Mouse (Mus musculus): ENCODE measurements around the gene Ski. TPM values are rescaled to one million over a fixed set of nuclear protein-coding genes. Genes with fewer than 3 reads are reported as not detected.
A peak's percentile ranks its signal among the peaks of the same experiment; 100 is the strongest.

The Ski gene
- polyA plus RNA-seq, 1 experiment: 32.2 TPM

DNA sequence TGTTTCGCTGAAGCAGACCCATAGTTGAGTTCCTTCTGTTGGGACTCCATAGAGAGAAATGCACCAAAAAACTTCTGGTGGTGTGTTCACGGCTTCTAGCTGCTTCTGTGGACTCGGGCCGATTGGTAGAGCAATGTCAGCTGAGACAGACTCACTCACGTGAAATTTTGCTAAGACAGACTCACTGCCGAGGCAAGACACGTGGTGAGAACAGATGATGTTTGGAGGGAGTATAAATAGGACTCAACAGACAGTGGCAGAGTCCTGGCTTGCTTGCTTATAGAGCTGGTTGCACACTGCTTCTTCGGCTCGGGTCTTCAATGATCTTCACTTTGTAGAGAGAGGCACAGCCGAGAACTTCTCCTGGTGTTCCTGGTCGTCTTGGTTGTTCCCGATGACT lies 20.8 kb upstream of the Ski start:
- H3K36me3 ChIP-seq (ENCODE audit: control insufficient read depth, insufficient read depth, low read length): no peaks in the 10 kb centered on the region
- no peak overlapping the region for H3K4me3 ChIP-seq (ENCODE audit: extremely low read depth, insufficient read depth, insufficient read length)
- no peaks in the 10 kb centered on the region for H3K4me1 ChIP-seq (ENCODE audit: control insufficient read depth, insufficient read depth, insufficient read length)
- TF ChIP-seq POLR2A (IDR thresholded peaks at IDR 0.05; ENCODE audit: low read depth, low read length): no peak
- TF ChIP-seq CTCF (IDR thresholded peaks at IDR 0.05; ENCODE audit: extremely low read depth, insufficient read depth, insufficient read length, insufficient replicate concordance): no peak
- no peak overlapping the region for H3K27ac ChIP-seq (ENCODE audit: insufficient read depth, low read length)
- no peaks in the 10 kb centered on the region for H3K27me3 ChIP-seq (ENCODE audit: control insufficient read depth, insufficient read depth, low read length)
- no peak for DNase-seq (ENCODE audit: low read depth in 1 of 2, low spot score in 2 of 2)
- 82% methylated on average over 12 of the region's 12 CpGs for WGBS

DNA sequence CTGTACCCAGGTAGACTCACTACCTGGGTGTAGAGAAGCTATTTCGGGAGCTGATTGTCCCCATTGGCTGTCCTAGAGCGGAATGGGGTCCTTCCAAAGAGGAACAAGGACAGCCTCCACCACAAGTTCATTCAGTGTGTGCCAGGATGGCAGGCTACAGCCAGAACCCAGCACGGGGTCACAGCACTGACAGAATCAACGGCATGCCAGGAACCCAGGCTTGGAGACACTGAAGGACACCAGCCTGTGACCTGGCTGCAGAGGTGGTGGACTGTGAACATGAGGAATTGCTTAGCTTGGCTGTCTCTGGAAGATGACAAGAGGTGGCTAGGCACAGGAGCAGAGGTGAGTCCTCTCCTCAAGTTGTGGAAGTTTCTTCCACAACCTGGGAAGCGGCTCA lies 19.9 kb upstream of the Ski start:
- WGBS: 92% methylated on average over 5 of the region's 5 CpGs
- TF ChIP-seq CTCF (IDR thresholded peaks at IDR 0.05; ENCODE audit: extremely low read depth, insufficient read depth, insufficient read length, insufficient replicate concordance) (no peak), POLR2A (IDR thresholded peaks at IDR 0.05; ENCODE audit: low read depth, low read length) (no peak)
- H3K4me3 ChIP-seq (ENCODE audit: extremely low read depth, insufficient read depth, insufficient read length): no peak overlapping the region
- no peaks in the 10 kb centered on the region for H3K27me3 ChIP-seq (ENCODE audit: control insufficient read depth, insufficient read depth, low read length)
- peaks cover 8% of the 10 kb centered on the region; the same call in 1 of the 2 replicates for H3K4me1 ChIP-seq (ENCODE audit: control insufficient read depth, insufficient read depth, insufficient read length)
- no peak overlapping the region for H3K27ac ChIP-seq (ENCODE audit: insufficient read depth, low read length)
- no peaks in the 10 kb centered on the region for H3K36me3 ChIP-seq (ENCODE audit: control insufficient read depth, insufficient read depth, low read length)
- no peak for DNase-seq (ENCODE audit: low read depth in 1 of 2, low spot score in 2 of 2)

- no peaks in the 10 kb centered on the region for H3K36me3 ChIP-seq (ENCODE audit: control insufficient read depth, insufficient read depth, low read length)
- no peak for DNase-seq (ENCODE audit: low read depth in 1 of 2, low spot score in 2 of 2)
- 96% methylated on average over 9 of the region's 9 CpGs for WGBS
Measured at GRCm38 (mm10) chr4:155241789-155242188, 19.4 kb upstream of the Ski start.

DNA sequence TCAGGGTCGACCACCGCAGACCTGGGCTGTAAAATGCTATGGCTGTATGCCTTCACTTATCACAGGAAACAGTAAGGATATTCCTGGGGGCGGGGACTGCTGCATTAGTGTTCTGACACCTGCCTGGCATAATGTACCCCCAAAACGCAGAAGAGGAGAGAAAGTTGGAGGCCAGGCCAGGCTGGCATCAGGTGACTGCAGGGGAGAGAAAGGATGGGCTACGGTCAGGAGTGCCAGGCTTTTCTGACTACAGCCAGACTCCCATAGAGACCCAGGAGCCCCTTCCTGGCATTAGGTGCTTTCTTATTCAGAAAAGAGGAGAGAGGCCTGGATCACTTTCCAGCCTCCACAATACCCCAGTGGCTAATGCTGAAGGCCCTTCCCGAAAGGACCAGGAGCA lies 17.1 kb upstream of the Ski start:
- Histone ChIP-seq H3K4me1 (ENCODE audit: control insufficient read depth, insufficient read depth, insufficient read length) (peaks cover 27% of the 10 kb centered on the region), H3K4me3 (ENCODE audit: extremely low read depth, insufficient read depth, insufficient read length) (no peak overlapping the region), H3K36me3 (ENCODE audit: control insufficient read depth, insufficient read depth, low read length) (no peaks in the 10 kb centered on the region), H3K27me3 (ENCODE audit: control insufficient read depth, insufficient read depth, low read length) (no peaks in the 10 kb centered on the region), H3K27ac (ENCODE audit: insufficient read depth, low read length) (no peak overlapping the region)
- TF ChIP-seq CTCF (IDR thresholded peaks at IDR 0.05; ENCODE audit: extremely low read depth, insufficient read depth, insufficient read length, insufficient replicate concordance): no peak
- no peak for TF ChIP-seq POLR2A (IDR thresholded peaks at IDR 0.05; ENCODE audit: low read depth, low read length)
- 59% methylated on average over 6 of the region's 6 CpGs for WGBS
- no peak for DNase-seq (ENCODE audit: low read depth in 1 of 2, low spot score in 2 of 2)

More at GRCm38 (mm10) chr4:155241789-155242188, 19.4 kb upstream of the Ski start:
- Histone ChIP-seq H3K4me3 (ENCODE audit: extremely low read depth, insufficient read depth, insufficient read length) (no peak overlapping the region), H3K27me3 (ENCODE audit: control insufficient read depth, insufficient read depth, low read length) (no peaks in the 10 kb centered on the region), H3K4me1 (ENCODE audit: control insufficient read depth, insufficient read depth, insufficient read length) (peaks cover 11% of the 10 kb centered on the region; the same call in 1 of the 2 replicates), H3K27ac (ENCODE audit: insufficient read depth, low read length) (no peak overlapping the region)
- TF ChIP-seq POLR2A (IDR thresholded peaks at IDR 0.05; ENCODE audit: low read depth, low read length): no peak
- no peak for TF ChIP-seq CTCF (IDR thresholded peaks at IDR 0.05; ENCODE audit: extremely low read depth, insufficient read depth, insufficient read length, insufficient replicate concordance)

DNA sequence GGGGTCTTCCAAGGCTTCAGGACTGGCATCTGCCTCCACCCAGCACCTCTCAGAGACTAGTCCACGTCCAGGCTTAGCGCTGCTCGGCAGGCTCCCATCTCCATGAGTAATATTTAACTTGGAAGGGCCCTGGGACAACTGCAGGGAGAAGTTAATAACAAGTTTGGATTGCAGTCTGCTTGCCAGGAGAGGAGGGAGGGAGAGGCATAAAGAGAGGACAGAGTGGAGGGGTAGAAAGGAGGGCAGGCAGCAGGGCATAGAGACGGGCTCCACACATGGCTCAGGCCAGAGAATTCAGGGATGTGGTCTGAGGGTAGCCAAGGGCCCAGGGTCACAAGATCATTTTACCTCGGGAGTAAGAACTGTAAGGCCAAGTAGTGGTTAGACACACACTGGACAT lies 15.9 kb upstream of the Ski start:
- 79% methylated on average over 5 of the region's 5 CpGs for WGBS
- DNase-seq (ENCODE audit: low read depth in 1 of 2, low spot score in 2 of 2): no peak
- no peak overlapping the region for H3K27ac ChIP-seq (ENCODE audit: insufficient read depth, low read length)

DNA sequence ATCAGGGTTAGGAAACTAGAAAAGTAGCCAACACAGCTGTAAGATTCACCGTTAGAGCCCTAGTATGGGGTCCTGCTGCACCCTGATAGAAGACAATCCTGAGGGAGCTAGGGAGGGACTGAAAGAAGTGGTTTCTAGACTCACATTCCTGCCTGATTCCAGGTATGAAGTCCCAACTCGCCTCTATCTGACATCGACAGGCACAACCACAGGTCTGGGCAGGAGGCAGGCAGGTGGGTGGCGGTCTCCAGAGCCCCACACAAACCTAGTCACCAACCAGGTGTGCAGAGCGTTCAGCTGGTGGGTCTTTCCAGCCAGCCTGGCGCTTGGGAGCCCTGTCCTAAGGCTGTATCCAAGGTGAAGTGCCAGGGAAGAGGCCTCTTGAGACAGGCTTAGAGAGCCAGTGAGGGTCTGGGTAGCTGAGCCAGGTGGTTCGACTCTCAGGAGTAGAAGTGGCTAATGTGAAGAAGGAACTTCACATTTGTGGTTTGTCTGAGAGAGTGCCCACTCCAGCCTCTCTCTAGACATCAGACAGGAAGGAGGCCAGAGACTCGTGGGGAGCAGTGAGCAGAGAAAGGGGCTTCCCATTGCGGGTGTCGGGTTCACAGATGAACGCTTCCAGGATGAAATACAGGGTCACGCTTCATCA lies 14.5 kb upstream of the Ski start:
- H3K27me3 ChIP-seq (ENCODE audit: control insufficient read depth, insufficient read depth, low read length): no peaks in the 10 kb centered on the region
- no peaks in the 10 kb centered on the region for H3K36me3 ChIP-seq (ENCODE audit: control insufficient read depth, insufficient read depth, low read length)
- peaks cover 36% of the 10 kb centered on the region for H3K4me1 ChIP-seq (ENCODE audit: control insufficient read depth, insufficient read depth, insufficient read length)
- DNase-seq (ENCODE audit: low read depth in 1 of 2, low spot score in 2 of 2): peak; percentile 65
- TF ChIP-seq POLR2A (IDR thresholded peaks at IDR 0.05; ENCODE audit: low read depth, low read length): no peak
- TF ChIP-seq CTCF (IDR thresholded peaks at IDR 0.05; ENCODE audit: extremely low read depth, insufficient read depth, insufficient read length, insufficient replicate concordance): no peak
- 37% methylated on average over 12 of the region's 12 CpGs for WGBS
- H3K4me3 ChIP-seq (ENCODE audit: extremely low read depth, insufficient read depth, insufficient read length): no peak overlapping the region
- no peak overlapping the region for H3K27ac ChIP-seq (ENCODE audit: insufficient read depth, low read length)

More for the DNA sequence above, 15.9 kb upstream of the Ski start:
- Histone ChIP-seq H3K4me3 (ENCODE audit: extremely low read depth, insufficient read depth, insufficient read length) (no peak overlapping the region), H3K36me3 (ENCODE audit: control insufficient read depth, insufficient read depth, low read length) (no peaks in the 10 kb centered on the region), H3K4me1 (ENCODE audit: control insufficient read depth, insufficient read depth, insufficient read length) (peaks cover 36% of the 10 kb centered on the region), H3K27me3 (ENCODE audit: control insufficient read depth, insufficient read depth, low read length) (no peaks in the 10 kb centered on the region)
- TF ChIP-seq CTCF (IDR thresholded peaks at IDR 0.05; ENCODE audit: extremely low read depth, insufficient read depth, insufficient read length, insufficient replicate concordance): no peak
- no peak for TF ChIP-seq POLR2A (IDR thresholded peaks at IDR 0.05; ENCODE audit: low read depth, low read length)
